Mouse (Mus musculus) monocyte, adult 5-6 weeks (primary cell): ENCODE results near the gene Prss36. TPM values are rescaled to one million over a fixed set of nuclear protein-coding genes. Genes with fewer than 3 reads are reported as not detected.
"Not testable (repeated sequence)": the region's sequence is repeated elsewhere in the genome, so short reads cannot be mapped to it uniquely, and the experiment has no call there.

Experiments
- ATAC-seq: fragments of 153-309, 156-312 bp; replicated peaks from 2 replicates; pipeline ENCODE4 v1.8.0; 2017; ENCODE audit warnings: mild to moderate bottlenecking; ENCODE audit not compliant: low TSS enrichment, insufficient number of reproducible peaks, severe bottlenecking, poor library complexity, low FRiP score
- total RNA-seq: library from RNA; stranded (forward); fragments of 200-1000, 200-491, 200-594 nt; gene quantifications from 3 replicates; pipeline ENCODE4 v1.2.3, GENCODE M21; 2017

Gene Prss36
- total RNA-seq, 1 experiment from 2014 or later, result not detected

DNA sequence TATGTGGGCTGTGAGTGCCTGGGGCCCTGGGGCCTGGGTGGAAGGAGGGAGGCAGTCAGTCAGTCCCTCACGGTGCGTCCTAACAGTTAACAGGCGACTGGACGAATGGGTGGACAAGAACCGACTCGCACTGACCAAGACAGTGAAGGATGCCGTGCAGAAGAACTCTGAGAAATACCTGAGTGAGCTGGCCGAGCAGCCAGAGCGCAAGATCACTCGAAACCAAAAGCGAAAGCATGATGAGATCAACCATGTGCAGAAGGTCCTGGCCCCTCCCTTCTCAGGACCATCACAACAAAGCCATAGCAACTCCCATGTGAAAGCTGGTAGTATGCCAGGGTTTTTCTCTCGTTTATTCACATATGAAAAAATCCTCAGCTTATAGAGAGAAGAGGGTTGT is 31.2 kb downstream of the Prss36 start:
- no peak for ATAC-seq

DNA sequence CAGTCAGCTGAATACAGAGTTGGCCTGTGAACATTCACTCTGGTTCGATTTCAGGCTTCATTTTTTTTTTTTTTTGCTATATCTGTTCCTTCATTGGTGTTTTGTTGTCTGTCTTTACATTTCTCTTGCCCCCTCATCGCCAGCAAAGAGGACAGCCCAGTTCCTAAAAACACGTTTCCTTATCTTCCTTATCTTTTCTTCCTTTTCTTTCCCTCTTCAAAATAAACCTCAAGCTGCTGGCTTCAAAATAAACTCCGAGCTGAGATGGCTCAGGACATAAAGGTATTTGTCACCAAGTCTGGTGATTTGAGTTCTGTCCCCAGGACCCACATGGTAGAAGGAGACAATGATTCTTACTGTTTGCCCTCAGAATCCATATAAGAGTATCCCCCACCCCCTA is 33.6 kb downstream of the Prss36 start:
- ATAC-seq, result no peak

DNA sequence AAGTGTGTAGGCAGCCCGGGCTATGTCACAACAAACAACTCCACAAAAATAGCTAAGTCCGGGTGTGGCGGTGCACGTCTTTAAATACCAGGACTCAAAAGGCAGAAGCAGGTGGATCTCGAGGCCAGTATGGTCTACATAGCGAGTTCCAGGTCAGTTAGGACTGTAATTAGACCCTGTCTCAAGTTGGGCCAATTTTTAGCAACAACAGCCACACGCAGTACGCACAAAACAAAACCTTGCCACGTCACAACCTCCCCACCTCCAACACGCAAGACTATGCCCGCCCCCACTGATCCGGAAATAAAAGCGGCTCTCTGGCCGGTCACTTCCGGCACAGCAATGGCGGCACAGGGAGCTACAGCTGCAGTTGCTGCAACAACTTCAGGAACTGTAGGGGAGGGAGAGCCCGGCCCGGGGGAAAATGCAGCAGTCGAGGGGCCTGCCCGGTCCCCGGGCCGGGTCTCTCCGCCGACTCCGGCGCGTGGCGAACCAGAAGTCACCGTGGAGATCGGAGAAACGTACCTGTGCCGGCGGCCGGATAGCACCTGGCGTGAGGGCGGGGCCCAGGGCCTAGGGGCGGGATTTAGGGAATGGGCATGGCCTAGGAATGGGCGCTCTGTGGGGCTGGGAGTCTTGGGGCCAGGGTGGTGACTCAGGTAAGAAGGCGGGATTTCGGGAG is 34.2 kb downstream of the Prss36 start, which contains the start of gene Kat8:
Kat8 (plus strand) TSS at position 327 of the 682 bp plus-strand sequence.
- ATAC-seq, result peak; percentile 99

DNA sequence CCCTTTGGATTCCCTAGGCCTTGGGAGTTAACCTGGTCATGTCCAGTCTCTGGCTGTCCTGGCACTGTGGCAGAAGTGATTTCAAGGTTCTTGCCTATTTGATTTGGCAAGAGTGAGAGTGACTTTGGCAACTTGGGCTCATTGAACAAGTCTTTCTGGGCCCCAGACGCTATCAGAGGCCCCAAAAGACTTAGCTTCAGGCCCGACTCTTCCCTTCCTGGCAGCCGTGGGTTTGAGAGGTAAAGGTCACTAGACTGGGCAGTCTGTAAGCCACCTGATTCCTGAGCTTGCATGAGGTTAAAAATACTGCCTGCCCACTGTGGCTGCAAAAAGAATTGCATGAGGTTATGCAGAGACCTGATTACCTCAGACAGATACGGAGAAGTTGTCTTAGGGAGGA is 37.9 kb downstream of the Prss36 start:
- ATAC-seq, result no peak

DNA sequence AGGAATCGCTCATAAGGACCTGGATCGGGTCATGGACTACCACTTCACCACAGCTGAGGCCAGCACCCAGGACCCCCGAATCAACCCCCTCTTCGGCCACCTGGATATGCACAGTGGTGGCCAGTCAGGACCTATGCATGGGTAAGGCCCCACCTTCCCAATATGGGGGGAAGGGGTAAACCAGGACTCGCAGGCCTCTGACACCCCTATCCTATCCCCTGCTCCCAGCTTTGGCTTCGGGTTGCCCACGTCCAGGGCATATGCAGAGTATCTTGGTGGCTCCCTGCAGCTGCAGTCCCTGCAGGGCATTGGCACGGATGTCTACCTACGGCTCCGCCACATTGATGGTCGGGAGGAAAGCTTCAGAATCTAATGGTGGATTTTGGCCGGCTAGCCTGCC is 38.6 kb downstream of the Prss36 start:
- no peak for ATAC-seq

DNA sequence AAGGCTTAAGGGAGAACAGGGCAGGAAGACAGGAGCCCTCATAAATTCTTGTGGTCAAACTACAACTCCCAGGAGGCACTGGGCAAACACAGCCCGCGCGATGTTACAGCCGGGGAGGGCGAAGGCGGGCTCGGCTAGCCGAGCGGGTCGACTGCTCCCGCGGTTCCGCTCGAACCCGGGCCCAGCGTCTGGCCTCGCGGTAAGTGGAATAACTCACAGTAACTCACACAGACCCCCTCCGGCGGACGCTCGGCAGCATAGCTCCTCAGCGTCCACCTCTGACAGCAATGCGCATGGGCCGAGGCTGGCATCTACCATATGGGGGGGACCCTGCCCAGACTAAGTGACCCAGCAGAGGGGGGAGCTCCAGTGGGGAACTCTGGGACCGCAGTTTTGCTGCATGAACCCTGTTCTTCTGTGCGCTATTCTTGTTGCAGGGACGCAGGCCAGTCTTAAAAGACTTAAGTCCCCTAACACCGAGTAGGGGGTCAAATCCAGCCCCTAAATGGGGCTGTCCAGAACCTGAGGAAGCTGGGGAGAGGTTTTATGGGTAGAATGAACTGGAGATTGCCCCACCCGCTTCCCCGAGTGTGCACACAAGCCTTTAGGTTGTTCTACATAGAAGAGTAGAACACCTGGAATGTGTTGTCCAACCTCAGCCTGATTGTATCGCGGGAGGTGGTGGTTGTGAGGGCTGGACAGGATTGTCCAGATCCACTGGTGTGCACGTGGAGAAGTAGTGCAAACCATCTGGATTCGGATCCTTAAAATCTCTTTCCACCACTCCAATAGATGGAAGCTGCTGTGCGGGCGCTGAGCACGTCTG is 42.3 kb downstream of the Prss36 start, which contains the start of gene Bckdk:
Bckdk (plus strand) TSS at position 112 of the 826 bp plus-strand sequence.
- peak; percentile 77 for ATAC-seq

DNA sequence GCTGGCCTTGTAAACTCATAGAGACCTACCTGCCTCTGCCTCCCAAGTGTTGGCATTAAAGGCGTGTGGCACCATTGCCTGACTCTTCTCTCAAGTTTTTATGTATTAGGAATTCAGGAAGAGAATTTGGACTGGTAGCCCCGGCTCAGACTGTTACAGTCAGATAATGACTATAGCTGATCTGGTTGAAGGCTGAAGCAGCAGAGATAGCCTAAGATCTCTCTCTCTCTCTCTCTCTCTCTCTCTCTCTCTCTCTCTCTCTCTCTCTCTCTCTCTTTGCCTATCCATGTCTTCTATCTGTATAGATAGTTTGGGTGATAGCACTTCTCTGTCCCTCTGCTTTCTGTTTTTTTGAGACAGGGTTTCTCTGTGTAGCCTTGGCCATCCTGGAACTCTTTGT is 44.8 kb downstream of the Prss36 start:
- no peak for ATAC-seq

DNA sequence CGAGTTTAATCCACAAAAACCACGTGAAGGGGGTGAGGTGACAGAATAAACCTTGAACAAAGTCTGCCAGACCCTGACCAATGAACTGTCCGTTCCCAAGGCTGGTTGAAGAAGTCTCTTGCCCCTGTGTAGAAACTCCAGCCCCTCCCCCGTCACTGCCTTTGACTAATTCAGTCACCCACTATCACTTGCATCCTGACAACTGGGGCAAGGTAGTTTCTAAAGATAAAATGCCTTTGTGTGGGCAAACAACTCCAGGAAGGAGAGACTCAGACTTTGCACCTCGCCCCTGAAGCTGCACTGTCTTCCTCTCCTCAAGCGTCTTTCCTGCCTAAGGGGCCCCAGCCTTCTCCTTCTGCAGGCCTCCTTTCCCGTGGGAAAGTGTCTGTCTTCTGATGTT is 46.5 kb downstream of the Prss36 start:
- ATAC-seq, result no peak

DNA sequence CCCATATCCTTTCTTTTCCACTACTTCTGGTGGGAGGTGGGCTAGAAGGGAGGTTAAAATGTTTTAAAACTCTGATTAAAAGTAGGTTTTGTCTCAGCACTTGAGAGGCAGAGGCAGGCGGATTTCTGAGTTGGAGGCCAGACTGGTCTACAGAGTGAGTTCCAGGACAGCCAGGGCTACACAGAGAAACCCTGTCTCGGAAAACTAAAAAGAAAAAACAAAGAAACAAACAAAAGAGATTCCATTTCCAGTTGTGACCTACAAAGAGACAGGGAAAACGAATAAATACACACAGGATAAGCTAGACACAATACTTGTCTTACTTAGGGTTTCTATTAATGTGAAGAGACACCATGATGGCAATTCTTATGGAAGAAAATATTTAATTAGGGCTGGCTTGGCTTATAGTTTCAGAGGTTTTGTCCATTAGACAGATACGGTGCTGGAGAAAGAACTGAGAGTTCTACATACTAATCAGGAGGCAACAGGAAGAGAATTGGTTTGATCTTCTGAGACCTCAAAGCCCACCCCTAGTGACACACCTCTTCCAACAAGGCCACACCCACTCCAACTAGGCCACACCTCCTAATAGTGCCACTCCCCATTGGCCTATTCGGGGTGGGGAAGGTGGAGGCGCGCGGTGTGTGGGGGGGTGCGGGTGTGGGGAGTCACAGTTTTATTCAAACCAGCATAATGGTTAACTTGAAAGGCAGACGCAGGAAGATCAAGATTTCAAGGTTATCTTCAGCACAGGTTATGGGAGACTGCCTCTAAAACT is 48.2 kb downstream of the Prss36 start:
- no peak for ATAC-seq

DNA sequence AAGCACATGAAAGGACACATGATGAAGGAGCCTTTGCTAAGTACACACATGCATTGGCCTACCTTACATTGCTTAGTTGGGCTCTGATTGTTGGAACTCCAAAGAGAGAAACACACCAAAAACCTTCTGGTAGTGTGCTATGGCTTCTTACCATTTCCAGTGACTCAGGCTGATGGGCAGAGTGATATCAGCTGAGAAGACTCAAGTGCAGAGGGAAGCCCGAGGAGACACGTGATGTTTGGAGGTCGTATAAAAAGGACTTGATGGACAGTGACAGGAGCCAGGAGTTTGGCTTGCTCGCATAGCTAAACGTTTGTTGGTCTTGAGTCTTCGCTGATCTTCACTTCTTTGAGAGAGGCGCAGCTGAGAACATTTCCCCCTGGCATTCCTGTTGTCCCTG is 49.0 kb downstream of the Prss36 start:
- ATAC-seq, result no peak

DNA sequence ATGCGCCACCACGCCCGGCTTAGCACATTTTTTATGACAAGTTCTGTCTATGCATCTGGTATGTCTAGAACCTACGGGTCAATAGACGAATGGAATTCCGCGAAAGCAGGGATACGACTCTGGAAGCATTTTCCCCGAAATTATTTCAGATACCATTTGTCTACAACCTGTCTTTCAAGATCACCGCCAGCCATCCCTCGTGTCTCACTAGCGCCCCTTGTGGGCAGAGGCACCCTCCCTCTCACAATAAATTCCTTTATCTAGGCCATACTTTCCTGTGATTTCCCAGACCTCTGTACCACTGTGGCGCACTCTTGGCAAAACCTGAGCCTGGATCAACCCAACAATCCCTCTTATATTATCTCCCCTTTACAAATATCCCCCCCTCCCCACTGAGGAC is 50.1 kb downstream of the Prss36 start:
- 0 out of 2 replicates have a peak, but pooled peaks have one; percentile 30 for ATAC-seq

DNA sequence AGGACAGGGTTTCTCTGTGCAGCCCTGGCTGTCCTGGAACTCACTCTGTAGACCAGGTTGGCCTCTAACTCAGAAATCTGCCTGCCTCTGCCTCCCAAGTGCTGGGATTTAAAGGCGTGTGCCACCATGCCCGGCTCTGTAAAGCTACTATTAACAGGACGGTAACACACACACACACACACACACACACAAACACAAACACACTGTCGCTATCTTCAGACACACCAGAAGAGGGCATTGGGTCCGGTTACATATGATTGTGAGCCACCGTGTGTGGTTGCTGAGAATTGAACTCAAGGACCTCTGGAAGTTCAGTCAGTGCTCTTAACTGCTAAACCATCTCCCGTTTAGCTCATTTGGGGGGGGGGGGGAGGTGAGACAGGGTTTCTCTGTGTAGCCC is 50.6 kb downstream of the Prss36 start:
- not testable (repeated sequence) for ATAC-seq

DNA sequence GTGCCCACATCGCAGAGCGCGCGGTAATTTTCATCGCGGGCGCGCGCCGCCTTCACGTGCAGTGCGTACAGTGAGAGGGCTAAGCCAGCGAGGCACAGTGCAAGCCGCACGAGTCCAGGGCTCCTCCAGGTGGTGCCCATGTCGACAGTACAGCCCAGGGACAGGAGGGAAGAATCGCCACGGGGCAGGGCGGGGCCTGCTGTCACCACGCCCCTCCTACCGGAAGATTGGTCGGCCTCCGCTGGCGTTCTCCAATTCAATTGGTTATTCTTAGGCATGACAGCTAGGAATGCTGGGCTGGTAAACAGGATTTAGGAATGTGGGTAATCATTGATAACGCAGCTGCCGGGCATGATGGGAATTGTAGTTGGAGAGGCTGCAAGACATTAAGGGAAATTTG is 51.1 kb downstream of the Prss36 start, which contains the start of the genes Gm21974 and Vkorc1:
Gm21974 (minus strand) TSS at position 13 of the 400 bp plus-strand sequence.
Vkorc1 (minus strand) TSS at position 176 of the 400 bp plus-strand sequence.
- peak; percentile 92 for ATAC-seq

DNA sequence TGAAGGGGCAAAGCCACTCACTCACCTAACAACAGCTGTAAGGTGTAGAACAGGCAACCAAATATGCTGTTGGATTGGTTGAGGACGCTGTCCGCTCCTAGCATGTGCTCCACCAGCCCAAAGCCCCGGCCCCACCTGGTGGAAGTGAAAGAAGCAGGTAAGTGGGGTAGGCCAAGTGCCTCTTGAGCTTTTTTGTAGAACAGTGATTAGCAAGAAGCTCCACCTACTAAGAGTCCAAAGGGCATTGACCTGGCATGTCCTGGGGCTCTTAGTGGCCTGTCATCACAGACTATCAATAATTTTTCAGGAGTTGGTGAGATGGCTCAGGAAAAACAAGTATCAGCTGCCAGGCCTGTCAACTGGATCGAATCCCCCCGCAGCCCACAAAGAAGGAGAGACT is 52.0 kb downstream of the Prss36 start:
- ATAC-seq, result no peak

DNA sequence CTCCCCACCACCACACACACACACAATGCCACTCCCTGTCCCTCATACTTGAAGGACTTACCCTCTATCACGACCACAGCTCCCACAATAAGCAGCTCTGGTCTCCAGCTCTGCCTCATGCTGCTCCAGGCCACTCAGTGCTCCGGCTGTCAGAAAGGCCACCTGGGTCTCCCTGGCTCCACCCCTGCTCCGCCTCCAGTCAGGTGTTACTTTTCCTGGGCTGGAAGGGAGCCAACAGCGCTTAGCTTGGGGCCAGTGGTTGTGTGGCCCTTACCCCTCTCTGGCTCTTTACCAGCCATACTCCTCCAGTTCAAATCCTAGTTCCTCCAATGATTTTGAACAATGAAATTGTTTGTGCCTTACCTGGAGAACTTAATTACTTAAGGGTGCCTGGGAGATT is 55.7 kb downstream of the Prss36 start, which contains the start of gene Prss53:
Prss53 (minus strand) TSS at position 173 of the 400 bp plus-strand sequence.
- no peak for ATAC-seq

DNA sequence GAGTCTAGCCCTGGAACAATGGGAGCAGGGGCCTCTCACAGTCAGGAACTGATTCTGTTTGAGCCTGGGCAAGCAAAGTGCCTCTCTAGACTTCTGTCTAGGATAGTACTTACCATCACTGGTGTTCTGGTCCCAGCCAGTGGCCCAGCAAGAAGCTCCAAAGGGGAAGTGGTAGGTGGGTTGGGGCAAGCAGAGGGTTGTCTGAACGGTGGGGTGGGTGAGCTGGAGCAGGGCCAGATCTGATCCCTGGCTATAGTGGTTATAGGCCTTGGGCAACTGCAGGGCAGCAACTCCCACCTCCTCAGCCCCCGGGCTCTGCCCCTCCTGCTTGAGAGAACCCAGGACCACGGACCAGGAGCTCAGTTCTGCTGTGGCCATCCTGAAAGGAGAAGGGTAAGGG is 57.7 kb downstream of the Prss36 start:
- ATAC-seq, result no peak

DNA sequence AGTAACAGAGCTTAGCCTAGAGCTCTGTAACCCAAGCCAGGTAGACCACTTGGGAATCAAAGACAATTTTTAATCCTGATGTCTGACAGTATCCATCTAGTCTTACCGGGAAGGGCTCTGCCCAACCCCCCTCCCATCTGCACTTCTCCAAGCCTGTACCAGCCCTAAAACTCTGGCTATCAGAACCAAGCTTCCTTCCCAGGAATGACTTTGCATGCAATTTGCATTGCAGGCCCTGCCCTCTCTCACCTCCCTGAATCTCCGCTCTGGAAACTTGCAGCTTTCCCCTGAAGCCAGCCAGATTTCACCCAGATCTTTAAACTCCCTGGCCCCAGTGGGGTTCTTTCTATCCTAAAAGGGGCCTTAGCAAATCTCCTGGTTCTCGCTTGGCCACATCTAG is 58.7 kb downstream of the Prss36 start:
- no peak for ATAC-seq

DNA sequence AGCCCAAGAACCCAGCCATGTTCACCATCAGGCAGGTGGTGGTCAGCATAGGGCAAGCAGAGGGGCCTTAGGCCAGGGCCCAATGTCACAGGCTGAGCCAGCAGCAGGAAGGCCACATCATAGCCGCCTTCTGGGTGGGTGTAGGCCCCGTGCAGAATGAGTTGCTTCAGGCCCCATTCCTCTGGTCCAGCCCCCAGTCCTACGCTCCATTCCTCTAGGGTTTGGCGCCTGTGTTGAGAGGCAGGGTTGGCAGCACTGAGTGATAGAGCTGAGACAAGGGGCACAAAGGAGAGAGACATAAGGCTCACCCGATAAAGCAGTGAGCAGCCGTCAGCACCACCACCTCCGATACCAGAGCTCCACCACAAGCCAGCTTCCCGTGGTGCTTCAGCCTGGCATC is 59.3 kb downstream of the Prss36 start:
- no peak for ATAC-seq

DNA sequence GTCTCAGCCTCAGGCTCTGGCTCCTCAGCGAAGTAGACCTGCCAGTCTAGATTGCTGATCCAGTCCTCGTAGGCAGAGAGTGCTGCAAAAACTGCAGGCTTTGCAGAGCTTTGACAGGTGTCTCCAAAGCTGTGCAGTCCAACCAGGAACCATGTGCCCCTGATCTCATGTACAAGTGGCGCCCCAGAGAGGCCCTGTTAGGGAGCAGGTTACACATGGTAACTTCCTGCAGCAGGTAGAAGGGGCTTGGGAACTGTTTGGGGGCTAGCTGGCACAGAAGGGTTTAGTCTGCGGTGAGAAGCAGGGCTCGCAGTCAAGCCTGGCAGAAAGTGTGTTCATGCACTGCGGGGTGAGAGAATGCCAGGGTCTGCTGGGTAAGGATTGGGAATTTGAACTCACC is 60.0 kb downstream of the Prss36 start:
- ATAC-seq, result no peak
